Mouse (Mus musculus): ENCODE measurements around the gene Bpifb3. TPM values are rescaled to one million over a fixed set of nuclear protein-coding genes. Genes with fewer than 3 reads are reported as not detected.
A peak's percentile ranks its signal among the peaks of the same experiment; 100 is the strongest.

Bpifb3 gene
- polyA plus RNA-seq, 1 experiment from 2014 or later, result not detected

DNA sequence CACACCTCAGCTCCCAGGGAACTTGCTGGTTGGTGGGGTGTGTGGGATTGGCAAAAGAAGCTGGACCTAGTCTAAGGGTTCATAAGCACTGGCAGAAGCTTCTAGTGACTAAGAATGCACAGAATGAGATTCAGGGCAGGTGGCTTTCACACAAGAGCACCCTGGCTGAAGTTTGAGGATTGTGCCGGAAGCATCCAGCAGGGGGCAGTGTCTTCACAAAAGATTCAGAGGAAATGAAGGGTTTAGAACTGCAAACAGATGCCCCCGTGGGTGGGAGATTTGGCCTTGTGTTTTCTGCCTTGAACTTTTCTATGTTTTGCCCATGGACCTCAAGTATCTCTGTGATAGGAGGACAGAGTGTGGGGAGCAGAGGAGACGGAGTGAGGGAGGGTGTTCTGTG lies 25.5 kb downstream of the Bpifb3 start:
- Histone ChIP-seq H3K4me1 (ENCODE audit: insufficient read depth) (no peaks in the 10 kb centered on the region), H3K4me3 (ENCODE audit: low read depth, low read length) (no peak overlapping the region), H3K27me3 (ENCODE audit: insufficient read depth, low read length) (no peaks in the 10 kb centered on the region), H3K9ac (no peak overlapping the region), H3K9me3 (ENCODE audit: low read depth, low read length) (no peaks in the 10 kb centered on the region), H3K4me2 (no peak overlapping the region), H3K36me3 (ENCODE audit: insufficient read depth) (no peaks in the 10 kb centered on the region), H3K27ac (ENCODE audit: low read depth) (no peak overlapping the region)
- DNase-seq (peak; percentile 65), ATAC-seq (ENCODE audit: insufficient read depth) (no peak)
- WGBS, result 33% methylated on average over 3 of the region's 3 CpGs
- TF ChIP-seq CTCF (IDR thresholded peaks at IDR 0.05; ENCODE audit: low read depth), result peak; percentile 76

GRCm38 (mm10) chr2:153944567-153944966 lies 26.5 kb downstream of the Bpifb3 start:
- 75% methylated on average over 8 of the region's 8 CpGs for WGBS
- ATAC-seq (ENCODE audit: insufficient read depth), result no peak
- Histone ChIP-seq H3K4me1 (ENCODE audit: insufficient read depth) (no peaks in the 10 kb centered on the region), H3K27ac (ENCODE audit: low read depth) (no peak overlapping the region), H3K9ac (no peak overlapping the region), H3K9me3 (ENCODE audit: low read depth, low read length) (no peaks in the 10 kb centered on the region), H3K4me3 (ENCODE audit: low read depth, low read length) (no peak overlapping the region), H3K27me3 (ENCODE audit: insufficient read depth, low read length) (no peaks in the 10 kb centered on the region), H3K4me2 (no peak overlapping the region), H3K36me3 (ENCODE audit: insufficient read depth) (no peaks in the 10 kb centered on the region)
- no peak for DNase-seq
- TF ChIP-seq CTCF (IDR thresholded peaks at IDR 0.05; ENCODE audit: low read depth), result no peak

GRCm38 (mm10) chr2:153952897-153953296 lies 34.9 kb downstream of the Bpifb3 start:
- Histone ChIP-seq H3K27me3 (ENCODE audit: insufficient read depth, low read length) (no peaks in the 10 kb centered on the region), H3K9me3 (ENCODE audit: low read depth, low read length) (no peaks in the 10 kb centered on the region), H3K4me1 (ENCODE audit: insufficient read depth) (no peaks in the 10 kb centered on the region), H3K27ac (ENCODE audit: low read depth) (no peak overlapping the region), H3K36me3 (ENCODE audit: insufficient read depth) (no peaks in the 10 kb centered on the region), H3K4me2 (no peak overlapping the region), H3K4me3 (ENCODE audit: low read depth, low read length) (no peak overlapping the region), H3K9ac (no peak overlapping the region)
- peak; percentile 81 for TF ChIP-seq CTCF (IDR thresholded peaks at IDR 0.05; ENCODE audit: low read depth)
- ATAC-seq (ENCODE audit: insufficient read depth), result no peak
- DNase-seq, result peak; percentile 82
- WGBS, result 27% methylated on average over 6 of the region's 6 CpGs

DNA sequence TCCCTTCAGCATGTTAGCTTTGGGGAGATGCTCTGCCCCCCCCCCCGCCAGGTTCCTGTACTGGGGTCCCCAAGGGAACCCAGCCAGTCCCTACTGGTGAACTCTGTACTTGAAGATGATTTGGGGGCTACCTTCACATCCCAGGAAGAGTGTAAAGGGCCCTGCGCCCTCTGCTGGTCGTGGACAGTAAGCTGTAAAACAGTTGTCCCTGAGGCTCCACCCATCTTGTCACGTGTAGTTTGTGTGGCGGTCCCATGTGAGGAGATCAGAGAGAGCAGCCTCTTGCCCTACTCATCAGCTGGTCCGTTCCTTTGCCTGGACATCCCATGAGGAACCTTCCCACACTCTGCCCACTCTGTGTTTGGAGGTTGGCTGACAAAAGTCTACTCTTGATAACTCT lies 35.8 kb downstream of the Bpifb3 start:
- no peak overlapping the region for H3K4me3 ChIP-seq (ENCODE audit: low read depth, low read length)
- H3K27me3 ChIP-seq (ENCODE audit: insufficient read depth, low read length), result no peaks in the 10 kb centered on the region
- 0 out of 2 replicates have a peak, but pooled peaks have one; percentile 24 for ATAC-seq (ENCODE audit: insufficient read depth)
- no peaks in the 10 kb centered on the region for H3K9me3 ChIP-seq (ENCODE audit: low read depth, low read length)
- no peaks in the 10 kb centered on the region for H3K36me3 ChIP-seq (ENCODE audit: insufficient read depth)
- no peak overlapping the region for H3K27ac ChIP-seq (ENCODE audit: low read depth)
- peak; percentile 76 for DNase-seq
- peak overlapping the region; percentile 36; the same call in 1 of the 2 replicates for H3K4me2 ChIP-seq
- WGBS, result 10% methylated on average over 6 of the region's 6 CpGs
- H3K4me1 ChIP-seq (ENCODE audit: insufficient read depth), result no peaks in the 10 kb centered on the region
- peak; percentile 78 for TF ChIP-seq CTCF (IDR thresholded peaks at IDR 0.05; ENCODE audit: low read depth)
- no peak overlapping the region for H3K9ac ChIP-seq

DNA sequence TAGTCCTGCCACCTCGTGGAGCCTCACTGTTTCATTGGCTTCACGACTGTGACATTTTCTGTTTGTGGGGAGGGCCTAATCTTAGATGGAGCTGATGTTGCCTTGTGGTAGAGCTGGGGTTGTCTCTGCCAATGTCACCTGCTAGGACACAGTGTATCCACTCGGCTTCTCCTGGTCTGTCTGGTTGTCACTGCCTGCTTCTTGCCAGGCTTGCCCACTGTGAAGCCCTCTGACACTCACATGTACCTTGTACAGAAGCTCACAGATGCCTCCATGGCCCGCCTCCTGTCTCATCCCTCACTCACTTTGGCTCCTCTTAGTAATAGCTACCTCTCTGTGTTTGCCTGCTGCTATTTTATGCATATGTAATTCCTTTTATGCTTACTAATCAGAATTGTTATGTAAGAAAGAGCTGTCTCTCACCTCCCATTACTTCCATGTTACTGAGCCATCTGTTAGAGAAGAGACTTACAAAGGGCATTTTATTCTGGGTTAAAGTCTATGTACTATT lies 44.8 kb downstream of the Bpifb3 start:
- ATAC-seq (ENCODE audit: insufficient read depth), result no peak
- no peaks in the 10 kb centered on the region for H3K36me3 ChIP-seq (ENCODE audit: insufficient read depth)
- no peak overlapping the region for H3K27ac ChIP-seq (ENCODE audit: low read depth)
- H3K9ac ChIP-seq, result no peak overlapping the region
- WGBS, result 61% methylated on average over 4 of the region's 4 CpGs
- no peak overlapping the region for H3K4me3 ChIP-seq (ENCODE audit: low read depth, low read length)
- no peaks in the 10 kb centered on the region for H3K9me3 ChIP-seq (ENCODE audit: low read depth, low read length)
- TF ChIP-seq CTCF (IDR thresholded peaks at IDR 0.05; ENCODE audit: low read depth), result no peak
- H3K27me3 ChIP-seq (ENCODE audit: insufficient read depth, low read length), result no peaks in the 10 kb centered on the region
- no peak overlapping the region for H3K4me2 ChIP-seq
- H3K4me1 ChIP-seq (ENCODE audit: insufficient read depth), result no peaks in the 10 kb centered on the region
- no peak for DNase-seq

GRCm38 (mm10) chr2:153963334-153963733 lies 45.3 kb downstream of the Bpifb3 start:
- DNase-seq (no peak), ATAC-seq (ENCODE audit: insufficient read depth) (no peak)
- TF ChIP-seq CTCF (IDR thresholded peaks at IDR 0.05; ENCODE audit: low read depth), result no peak
- 90% methylated on average over 1 of the region's 1 CpGs for WGBS
- no peaks in the 10 kb centered on the region for H3K4me1 ChIP-seq (ENCODE audit: insufficient read depth)
- no peaks in the 10 kb centered on the region for H3K27me3 ChIP-seq (ENCODE audit: insufficient read depth, low read length)
- no peak overlapping the region for H3K9ac ChIP-seq
- no peaks in the 10 kb centered on the region for H3K36me3 ChIP-seq (ENCODE audit: insufficient read depth)
- H3K9me3 ChIP-seq (ENCODE audit: low read depth, low read length), result no peaks in the 10 kb centered on the region
- no peak overlapping the region for H3K4me2 ChIP-seq
- no peak overlapping the region for H3K27ac ChIP-seq (ENCODE audit: low read depth)
- H3K4me3 ChIP-seq (ENCODE audit: low read depth, low read length), result no peak overlapping the region

- H3K4me3 ChIP-seq (ENCODE audit: low read depth, low read length), result no peak overlapping the region
- 76% methylated on average over 5 of the region's 5 CpGs for WGBS
- DNase-seq, result peak; percentile 8
Measured at GRCm38 (mm10) chr2:153970221-153970620, 52.2 kb downstream of the Bpifb3 start.

DNA sequence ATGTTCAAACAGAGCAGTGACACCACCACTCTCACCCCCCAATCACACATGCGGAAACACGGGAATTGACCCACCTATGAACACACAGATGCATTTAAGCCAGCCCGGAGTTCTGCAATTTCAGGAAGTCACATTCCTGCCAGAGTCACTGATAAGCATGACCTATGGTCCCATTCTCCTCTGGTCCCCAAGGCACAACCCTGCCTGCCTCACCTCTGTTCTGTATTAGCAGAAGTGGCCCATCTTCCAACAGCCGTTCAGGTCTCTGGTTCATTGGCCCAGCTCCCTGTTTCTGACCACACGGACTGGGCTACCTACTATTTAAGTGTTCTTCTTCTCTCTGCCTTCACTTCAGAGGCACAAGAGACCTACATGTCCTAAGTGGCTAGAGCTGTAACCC lies 56.6 kb downstream of the Bpifb3 start, which contains the start of gene Bpifa6:
Gene Bpifa6, plus strand, starts transcription at position 364 of the 400 bp plus-strand sequence.
- no peaks in the 10 kb centered on the region for H3K36me3 ChIP-seq (ENCODE audit: insufficient read depth)
- no peak within 1 kb of the TSS for H3K9ac ChIP-seq
- H3K27me3 ChIP-seq (ENCODE audit: insufficient read depth, low read length), result no peaks in the 10 kb centered on the region
- no peak for DNase-seq
- 52% methylated on average over 5 of the region's 5 CpGs for WGBS
- ATAC-seq (ENCODE audit: insufficient read depth), result no peak
- TF ChIP-seq CTCF (IDR thresholded peaks at IDR 0.05; ENCODE audit: low read depth), result no peak
- no peaks in the 10 kb centered on the region for H3K9me3 ChIP-seq (ENCODE audit: low read depth, low read length)
- no peak within 1 kb of the TSS for H3K4me3 ChIP-seq (ENCODE audit: low read depth, low read length)
- no peak within 1 kb of the TSS for H3K4me2 ChIP-seq
- no peaks in the 10 kb centered on the region for H3K4me1 ChIP-seq (ENCODE audit: insufficient read depth)
- H3K27ac ChIP-seq (ENCODE audit: low read depth), result no peak within 1 kb of the TSS

More at GRCm38 (mm10) chr2:153970221-153970620, 52.2 kb downstream of the Bpifb3 start:
- no peaks in the 10 kb centered on the region for H3K27me3 ChIP-seq (ENCODE audit: insufficient read depth, low read length)
- no peaks in the 10 kb centered on the region for H3K9me3 ChIP-seq (ENCODE audit: low read depth, low read length)
- H3K4me2 ChIP-seq, result no peak overlapping the region
- ATAC-seq (ENCODE audit: insufficient read depth), result no peak
- TF ChIP-seq CTCF (IDR thresholded peaks at IDR 0.05; ENCODE audit: low read depth), result no peak
- no peaks in the 10 kb centered on the region for H3K36me3 ChIP-seq (ENCODE audit: insufficient read depth)
- H3K9ac ChIP-seq, result no peak overlapping the region
- no peaks in the 10 kb centered on the region for H3K4me1 ChIP-seq (ENCODE audit: insufficient read depth)
- H3K27ac ChIP-seq (ENCODE audit: low read depth), result no peak overlapping the region

Other genes with a start within 250 kb of the Bpifb3 start
- 0.11 and 0.12 TPM in 2 replicates for gene Dnmt3c, start 221.6 kb upstream of the Bpifb3 start, polyA plus RNA-seq (2014; fragmentation: Nextera tagmentation; extraction: Ambion mirVana)
- 235 and 264 TPM in 2 replicates for gene Mapre1, start 177.0 kb upstream of the Bpifb3 start, polyA plus RNA-seq (2014; fragmentation: Nextera tagmentation; extraction: Ambion mirVana)
- gene Efcab8, start 138.3 kb upstream of the Bpifb3 start, polyA plus RNA-seq (2014; fragmentation: Nextera tagmentation; extraction: Ambion mirVana), result not detected in 2 replicates
- not detected in 2 replicates for gene Sun5, start 47.1 kb upstream of the Bpifb3 start, polyA plus RNA-seq (2014; fragmentation: Nextera tagmentation; extraction: Ambion mirVana)
- not detected in 2 replicates for gene Bpifb2, start 43.2 kb upstream of the Bpifb3 start, polyA plus RNA-seq (2014; fragmentation: Nextera tagmentation; extraction: Ambion mirVana)
- gene Bpifb6, start 17.8 kb upstream of the Bpifb3 start, polyA plus RNA-seq (2014; fragmentation: Nextera tagmentation; extraction: Ambion mirVana), result not detected in 2 replicates
- not detected in 2 replicates for gene Bpifb4, start 20.0 kb downstream of the Bpifb3 start, polyA plus RNA-seq (2014; fragmentation: Nextera tagmentation; extraction: Ambion mirVana)
- not detected in 2 replicates for gene Bpifa6, start 56.7 kb downstream of the Bpifb3 start, polyA plus RNA-seq (2014; fragmentation: Nextera tagmentation; extraction: Ambion mirVana)
- gene Bpifa2, start 90.0 kb downstream of the Bpifb3 start, polyA plus RNA-seq (2014; fragmentation: Nextera tagmentation; extraction: Ambion mirVana), result not detected in 2 replicates
- not detected in 2 replicates for gene Bpifa3, start 212.1 kb downstream of the Bpifb3 start, polyA plus RNA-seq (2014; fragmentation: Nextera tagmentation; extraction: Ambion mirVana)
- gene Bpifa1, start 224.7 kb downstream of the Bpifb3 start, polyA plus RNA-seq (2014; fragmentation: Nextera tagmentation; extraction: Ambion mirVana), result not detected in 2 replicates
- not detected in 2 replicates for gene Bpifa5, start 244.4 kb downstream of the Bpifb3 start, polyA plus RNA-seq (2014; fragmentation: Nextera tagmentation; extraction: Ambion mirVana)

Measured in lung, embryonic 14.5 days (tissue).